Mouse (Mus musculus) adrenal gland, adult (tissue): ENCODE results near the gene Ugt1a2.
"Not testable (repeated sequence)": the region's sequence is repeated elsewhere in the genome, so short reads cannot be mapped to it uniquely, and the experiment has no call there.

Experiments used
- DNase-seq, 2 experiments: peaks; one replicate each; pipeline ENCODE4 v3.0.0; 2022 to 2023; ENCODE audit warnings: low spot score in 1 of 2; ENCODE audit not compliant: inconsistent age in 2 of 2

Gene Ugt1a2

GRCm38 (mm10) chr1:88217144-88217543 lies 16.7 kb downstream of the Ugt1a2 start:
- DNase-seq: peak in 1 of 2 experiments; percentile 41

DNA sequence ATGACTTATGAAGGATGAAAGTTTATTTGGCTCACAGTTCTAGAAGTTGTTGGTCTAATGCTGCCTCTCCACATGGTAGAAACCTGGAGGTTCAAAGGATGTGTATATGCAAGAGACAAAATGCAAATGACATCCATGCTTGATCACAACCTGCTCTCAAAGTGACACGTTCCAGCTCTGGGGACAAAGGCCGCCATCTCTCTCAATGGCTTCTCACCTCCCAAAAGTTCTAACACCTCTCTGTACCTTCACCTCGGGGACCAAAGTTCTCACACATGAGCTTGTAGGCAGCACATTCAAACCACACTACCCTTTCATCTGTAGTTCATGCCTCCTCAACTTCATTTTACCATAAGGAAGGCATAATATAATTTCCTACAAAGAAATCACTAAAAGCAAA lies 17.2 kb downstream of the Ugt1a2 start:
- peak in 1 of 2 experiments; percentile 31 for DNase-seq

- peak in 1 of 2 experiments; percentile 41 for DNase-seq
Measured at GRCm38 (mm10) chr1:88218051-88218450, 17.6 kb downstream of the Ugt1a2 start.

GRCm38 (mm10) chr1:88218591-88218990 lies 18.2 kb downstream of the Ugt1a2 start:
- DNase-seq: no peak

DNA sequence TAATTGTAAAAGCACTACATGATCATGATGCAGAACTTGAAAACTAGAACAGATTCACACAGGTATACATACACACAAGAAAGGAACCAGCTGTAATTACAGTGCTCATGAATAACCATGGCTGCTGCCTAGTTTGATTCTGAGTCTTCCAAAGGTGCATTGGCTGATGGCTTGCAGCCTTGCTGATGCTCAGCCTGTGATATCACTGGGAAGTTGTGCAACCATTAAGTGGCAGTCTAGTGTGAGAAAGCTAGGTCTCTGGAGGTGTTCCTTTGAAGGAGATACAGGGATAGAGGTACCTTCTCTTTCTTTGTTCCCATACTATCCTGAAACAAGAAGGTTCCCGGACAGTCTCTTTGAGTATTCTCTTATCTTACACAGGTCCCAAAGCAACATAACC lies 18.7 kb downstream of the Ugt1a2 start:
- DNase-seq: peak in 1 of 2 experiments; percentile 49

- peak in 1 of 2 experiments; percentile 57 for DNase-seq
Measured at GRCm38 (mm10) chr1:88220336-88220735, 19.9 kb downstream of the Ugt1a2 start.

- DNase-seq: no peak
Measured at GRCm38 (mm10) chr1:88222216-88222615, 21.8 kb downstream of the Ugt1a2 start.

- DNase-seq: peak in 1 of 2 experiments; percentile 8
Measured at GRCm38 (mm10) chr1:88223011-88223515, 22.7 kb downstream of the Ugt1a2 start.

DNA sequence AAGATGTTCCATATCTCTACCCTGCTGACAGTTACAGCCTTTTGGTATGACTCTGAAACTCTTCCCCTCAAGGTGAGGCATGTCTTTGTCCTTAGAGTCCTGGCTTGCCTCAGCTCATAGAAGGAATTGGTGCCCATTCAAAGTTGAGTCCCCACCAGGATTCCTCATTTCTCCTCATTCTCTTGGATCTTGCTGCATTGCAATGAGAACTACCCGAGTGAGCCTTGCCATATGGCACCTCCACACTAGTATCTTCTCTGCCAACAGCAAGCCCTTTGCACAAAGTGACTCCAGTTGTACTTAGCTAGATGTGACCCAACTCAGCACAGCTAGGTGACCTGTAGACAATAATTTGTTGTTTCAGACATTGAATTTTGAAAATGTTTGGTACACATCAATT lies 23.2 kb downstream of the Ugt1a2 start:
- no peak for DNase-seq

- peak in 1 of 2 experiments; percentile 84 for DNase-seq
Measured at GRCm38 (mm10) chr1:88224029-88224776, 23.8 kb downstream of the Ugt1a2 start.

DNA sequence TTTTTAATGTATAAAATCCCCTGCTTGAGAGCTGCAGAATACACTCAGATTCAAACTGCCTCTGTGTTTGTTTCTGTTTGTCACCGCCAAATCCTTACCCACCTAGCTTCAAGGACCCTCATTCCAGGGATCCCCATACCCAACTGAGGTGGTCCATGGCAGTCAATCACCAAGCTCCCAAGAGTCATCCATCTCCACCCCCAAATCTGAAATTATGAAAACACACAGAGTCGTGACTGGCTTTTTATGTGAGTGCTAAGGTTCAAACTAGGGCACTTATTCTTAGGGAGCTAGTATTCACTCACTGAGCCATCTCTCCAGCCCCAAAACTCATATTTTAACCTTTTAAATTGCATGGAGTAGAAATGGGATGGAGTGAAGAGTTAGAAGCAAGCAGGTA lies 24.9 kb downstream of the Ugt1a2 start:
- DNase-seq: not testable (repeated sequence)

DNA sequence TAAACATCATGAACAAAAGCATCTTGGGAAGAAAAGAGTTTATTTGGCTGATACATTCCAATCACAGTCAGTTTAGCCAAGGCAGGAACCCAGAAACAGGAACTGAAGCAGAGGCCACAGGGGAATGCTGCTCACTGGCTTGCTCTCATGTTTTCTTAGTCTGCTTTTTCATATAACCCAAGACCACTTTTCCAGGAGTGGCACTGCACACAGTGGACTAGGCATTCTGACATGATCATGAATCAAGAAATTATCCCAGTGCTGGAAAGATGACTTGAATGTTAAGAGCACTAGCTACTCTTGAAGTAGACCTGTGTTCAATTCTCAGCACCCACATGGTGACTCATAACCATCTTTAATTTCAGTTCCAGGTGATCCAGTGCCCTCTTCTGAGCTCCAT lies 25.3 kb downstream of the Ugt1a2 start:
- DNase-seq: no peak

GRCm38 (mm10) chr1:88226670-88227379 lies 26.4 kb downstream of the Ugt1a2 start, which contains the start of gene Mroh2a:
Mroh2a (plus strand) TSS chr1:88226986.
- peak in 1 of 2 experiments; percentile 21 for DNase-seq

DNA sequence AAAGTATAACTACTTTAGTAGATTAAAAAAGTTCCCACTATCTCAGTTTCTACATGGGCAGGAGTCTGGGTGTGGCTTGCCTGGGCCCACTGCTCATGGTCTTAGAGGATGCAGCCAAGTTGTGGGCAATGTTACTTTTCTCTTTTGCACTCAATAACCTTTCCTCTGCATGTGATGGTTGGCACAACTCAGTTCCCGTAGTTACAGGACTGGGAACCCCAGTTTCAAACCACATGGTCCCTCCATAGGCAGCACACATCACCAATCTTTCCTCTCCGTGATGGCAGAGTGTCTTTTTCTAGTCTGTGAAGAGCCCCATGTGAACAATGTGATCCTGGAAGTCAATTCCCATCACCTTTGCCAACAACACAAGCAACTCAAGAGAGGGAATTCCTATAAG lies 27.1 kb downstream of the Ugt1a2 start:
- DNase-seq: no peak

- peak in 1 of 2 experiments; percentile 19 for DNase-seq
Measured at GRCm38 (mm10) chr1:88228121-88228520, 27.7 kb downstream of the Ugt1a2 start.

DNA sequence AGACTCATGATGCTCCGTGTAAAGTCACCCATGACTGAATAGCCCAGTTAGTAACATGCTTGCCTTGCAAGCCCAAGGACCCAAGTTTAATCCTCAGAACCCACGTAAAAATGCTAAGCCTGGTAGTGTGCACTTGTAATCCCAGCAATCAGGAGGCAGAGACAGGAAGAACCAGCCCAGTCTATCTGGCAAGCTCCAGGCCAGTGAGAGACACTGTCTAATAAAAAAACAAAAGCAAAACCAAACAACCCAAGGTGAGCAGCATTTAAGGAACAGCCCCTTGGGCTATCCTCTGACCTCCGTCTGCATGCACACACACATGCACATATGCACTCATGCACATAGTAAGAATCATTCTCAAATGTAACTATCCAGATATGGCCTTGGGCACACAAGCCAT lies 29.2 kb downstream of the Ugt1a2 start:
- no peak for DNase-seq

DNA sequence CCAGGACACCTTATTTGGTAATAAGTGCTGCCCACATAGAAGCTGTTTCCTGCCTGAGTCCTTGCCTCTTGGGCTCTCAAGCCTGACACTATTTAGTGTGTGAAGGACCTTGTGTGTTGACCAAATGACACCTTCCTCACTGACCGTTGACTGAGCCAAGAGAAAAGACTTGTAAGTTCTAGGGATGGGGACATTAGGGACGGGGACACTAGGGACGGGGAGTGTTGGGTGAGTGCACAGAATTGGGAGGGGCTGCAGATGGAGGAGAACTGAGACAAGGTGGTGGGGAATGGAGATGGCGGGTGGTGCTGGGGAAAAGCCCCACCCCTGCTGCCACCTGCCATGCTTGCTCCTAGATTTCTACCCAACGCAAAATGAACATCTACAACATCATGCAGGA lies 29.6 kb downstream of the Ugt1a2 start:
- DNase-seq: peak in 1 of 2 experiments; percentile 22

- DNase-seq: no peak
Measured at GRCm38 (mm10) chr1:88230421-88230820, 30.0 kb downstream of the Ugt1a2 start.

GRCm38 (mm10) chr1:88230981-88231802 lies 30.8 kb downstream of the Ugt1a2 start:
- DNase-seq: no peak

GRCm38 (mm10) chr1:88231803-88232499 lies 31.6 kb downstream of the Ugt1a2 start:
- DNase-seq: peak in 1 of 2 experiments; percentile 7
